Mouse (Mus musculus): Measurements from ENCODE around the gene Phrf1.

- TF ChIP-seq CTCF (IDR thresholded peaks at IDR 0.05; ENCODE audit: low read depth, low read length) (no peak), POLR2A (IDR thresholded peaks at IDR 0.05; ENCODE audit: extremely low read depth, insufficient read depth, low read length) (no peak)
These were observed 36.8 kb downstream of the Phrf1 start for GRCm38 (mm10) chr7:141265411-141265738.

Data from liver, adult 2 months (tissue).